Mouse (Mus musculus): Measurements from ENCODE around the gene Gstcd.

Gene Gstcd

DNA sequence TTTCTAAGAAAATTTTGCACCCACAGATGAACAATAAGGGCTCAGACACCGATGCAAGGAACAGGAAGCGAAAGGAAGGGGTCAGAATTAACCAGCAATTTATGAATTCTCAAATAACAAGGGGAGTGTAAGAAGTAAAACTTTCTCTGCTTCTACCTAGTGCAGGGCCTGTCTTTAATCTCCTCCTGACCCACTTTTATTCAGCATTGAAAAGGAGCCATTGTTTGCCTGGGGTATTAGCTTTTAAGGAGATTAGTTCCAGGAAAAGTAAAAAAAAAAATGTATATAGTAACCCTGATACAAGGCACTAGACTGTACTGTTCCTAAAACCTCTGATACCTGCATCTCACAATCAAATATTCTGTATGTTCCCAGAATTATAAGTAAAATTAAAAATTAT lies 64.9 kb downstream of the Gstcd start:
- DNase-seq (ENCODE audit: low read depth, low spot score), result no peak

DNA sequence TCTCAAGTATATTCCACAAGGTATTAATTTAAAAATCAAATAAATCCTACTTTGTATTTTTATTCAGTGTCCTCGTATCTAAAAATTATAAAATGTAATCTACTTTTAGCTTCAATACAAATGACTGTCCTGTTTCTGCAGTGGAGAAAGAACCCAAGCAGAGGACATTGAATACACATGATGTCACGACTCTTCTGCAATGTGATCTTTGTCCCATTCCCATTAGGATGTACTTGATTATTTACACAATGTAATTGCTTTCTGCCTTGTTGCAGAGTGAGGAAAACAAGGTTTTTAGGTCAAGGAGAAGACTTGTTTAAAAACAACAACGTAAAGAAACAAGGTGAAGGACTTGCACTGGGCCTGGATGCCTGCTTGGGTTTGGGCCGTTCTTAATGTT lies 84.6 kb downstream of the Gstcd start:
- DNase-seq (ENCODE audit: low read depth, low spot score), result no peak

DNA sequence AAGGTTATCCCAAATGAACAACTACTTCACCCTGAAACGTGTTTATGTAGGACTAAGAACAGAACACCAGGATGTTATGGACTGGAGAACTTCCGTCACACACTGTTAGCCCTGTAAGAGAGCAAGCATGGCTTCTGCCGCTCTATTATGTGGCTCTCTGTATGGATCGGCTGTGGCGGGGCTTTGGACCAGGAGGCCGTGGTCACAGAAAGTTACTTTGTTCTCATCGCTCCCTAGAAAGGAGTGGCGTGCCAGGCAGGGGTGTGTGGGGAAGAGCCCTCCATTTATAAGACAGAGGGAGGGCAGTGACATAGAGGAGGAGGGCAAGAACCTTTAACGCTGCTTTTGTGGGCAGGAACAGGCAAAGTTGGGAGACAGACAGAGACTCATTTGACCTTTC lies 95.5 kb downstream of the Gstcd start:
- DNase-seq (ENCODE audit: low read depth, low spot score), result no peak

DNA sequence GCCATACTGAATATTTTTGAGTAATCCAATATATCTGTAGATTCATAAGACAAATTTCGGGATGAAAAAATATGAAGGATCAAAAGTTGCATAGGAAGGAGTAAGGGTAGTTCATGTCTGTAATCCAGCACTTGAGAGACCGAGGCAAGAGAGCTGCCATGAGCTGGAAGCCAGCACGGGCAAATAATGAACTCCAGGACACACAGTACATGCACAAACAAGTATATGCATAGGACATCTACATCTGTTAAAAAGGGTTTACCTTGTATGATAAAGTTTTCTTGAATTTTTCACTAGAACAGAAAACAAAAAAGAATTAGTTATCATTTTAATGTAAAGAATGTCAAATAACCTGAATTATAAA lies 95.9 kb downstream of the Gstcd start:
- no peak for DNase-seq (ENCODE audit: low read depth, low spot score)

DNA sequence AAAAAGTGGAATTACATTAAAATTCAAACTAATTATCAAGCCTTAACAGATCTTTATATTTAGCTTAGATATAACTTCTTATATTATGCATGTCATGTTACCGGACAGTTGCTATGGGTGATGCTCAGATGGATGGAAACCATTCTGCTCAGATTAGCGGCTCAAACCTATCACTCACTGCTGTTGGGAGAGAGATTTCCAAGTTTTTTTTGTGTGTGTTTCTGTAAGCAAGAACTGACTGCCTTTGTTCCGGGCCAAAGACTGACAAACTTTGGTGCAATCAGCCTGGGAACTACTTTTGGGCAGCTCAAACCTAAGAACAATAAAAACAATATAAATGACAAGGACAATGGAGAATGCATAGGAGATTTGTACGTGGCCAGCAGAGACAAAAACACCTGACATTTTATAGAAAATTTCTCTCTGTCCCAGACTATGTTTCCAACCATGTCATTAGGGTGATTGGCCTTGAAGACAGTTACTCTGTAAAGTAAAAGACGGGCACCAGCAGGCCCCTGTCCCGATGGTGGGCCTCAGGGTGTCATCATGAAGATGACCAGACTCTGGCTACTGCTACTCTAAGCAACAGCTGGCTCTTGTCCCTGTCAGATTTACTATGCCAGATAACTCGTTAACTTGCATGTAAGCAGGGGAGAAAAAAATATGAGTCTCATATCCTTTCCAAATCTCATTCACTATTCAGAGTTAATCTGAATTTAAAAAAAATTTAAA lies 96.5 kb downstream of the Gstcd start:
- no peak for DNase-seq (ENCODE audit: low read depth, low spot score)

DNA sequence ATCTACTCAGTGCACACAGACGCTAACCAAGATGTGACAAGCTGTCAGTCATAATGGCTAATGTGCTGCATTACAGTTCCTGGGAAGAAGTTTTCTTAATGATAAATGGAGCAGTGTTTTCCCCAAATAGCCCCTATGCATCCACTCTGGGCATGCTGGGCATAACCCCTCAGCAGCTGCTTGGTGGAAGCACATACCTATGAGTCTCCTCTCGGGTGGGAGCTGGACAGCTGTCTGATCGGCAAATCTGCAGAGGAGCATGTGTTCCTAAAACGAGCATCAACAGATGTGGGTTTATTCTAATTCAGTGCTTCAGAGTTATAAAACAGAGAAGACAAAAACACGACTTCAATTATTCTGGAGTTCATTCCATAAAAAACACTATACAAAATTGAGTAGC lies 105.6 kb downstream of the Gstcd start:
- DNase-seq (ENCODE audit: low read depth, low spot score), result no peak

DNA sequence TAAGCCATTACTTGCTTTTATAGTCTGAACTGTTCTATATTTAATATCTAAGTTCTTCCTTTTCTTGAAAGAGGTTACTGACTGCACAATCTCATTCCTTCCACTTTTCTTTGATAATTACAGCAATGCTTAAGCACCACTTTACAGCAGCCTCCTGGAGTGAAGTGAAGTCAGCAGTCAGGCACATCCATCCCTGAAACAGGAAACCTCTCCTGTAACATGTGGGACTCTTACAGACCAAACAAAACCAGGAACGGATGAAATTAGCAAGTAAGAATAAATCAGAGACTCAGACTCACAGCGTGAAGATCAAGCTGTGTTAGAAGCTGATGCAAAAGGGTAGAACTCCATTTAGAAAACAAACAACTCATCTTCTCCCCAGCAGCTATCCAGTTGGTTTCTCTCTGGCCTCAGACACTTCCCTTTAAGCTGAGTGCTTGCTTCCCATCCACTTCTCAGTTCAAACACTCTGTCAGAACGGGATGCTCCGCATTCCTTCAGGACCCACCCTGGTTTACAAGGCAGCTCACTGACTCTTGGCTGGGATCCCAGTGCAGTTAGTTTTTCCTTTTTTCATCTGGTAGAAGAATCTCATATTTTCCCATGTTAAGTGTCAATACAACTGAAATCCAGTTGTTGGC lies 107.9 kb downstream of the Gstcd start:
- peak; percentile 70 for DNase-seq (ENCODE audit: low read depth, low spot score)

DNA sequence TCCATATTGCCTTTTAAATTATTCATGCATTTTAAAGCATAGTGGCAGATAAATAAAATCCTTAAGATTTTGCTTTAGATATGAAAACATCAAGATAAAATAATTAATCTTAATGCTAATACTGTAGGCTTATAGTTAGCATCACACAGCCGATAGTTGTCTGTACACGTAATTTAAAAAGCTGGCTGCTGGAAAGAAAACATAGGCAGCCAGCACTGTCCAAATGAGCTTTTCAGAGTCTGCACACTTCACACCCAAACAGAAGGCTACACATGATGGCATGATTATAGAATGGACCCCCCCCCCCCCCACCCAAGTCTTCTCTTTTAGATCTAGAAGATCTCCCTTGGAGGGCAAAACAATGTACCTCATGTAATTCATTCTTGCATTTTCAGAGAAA lies 109.9 kb downstream of the Gstcd start:
- DNase-seq (ENCODE audit: low read depth, low spot score), result no peak

DNA sequence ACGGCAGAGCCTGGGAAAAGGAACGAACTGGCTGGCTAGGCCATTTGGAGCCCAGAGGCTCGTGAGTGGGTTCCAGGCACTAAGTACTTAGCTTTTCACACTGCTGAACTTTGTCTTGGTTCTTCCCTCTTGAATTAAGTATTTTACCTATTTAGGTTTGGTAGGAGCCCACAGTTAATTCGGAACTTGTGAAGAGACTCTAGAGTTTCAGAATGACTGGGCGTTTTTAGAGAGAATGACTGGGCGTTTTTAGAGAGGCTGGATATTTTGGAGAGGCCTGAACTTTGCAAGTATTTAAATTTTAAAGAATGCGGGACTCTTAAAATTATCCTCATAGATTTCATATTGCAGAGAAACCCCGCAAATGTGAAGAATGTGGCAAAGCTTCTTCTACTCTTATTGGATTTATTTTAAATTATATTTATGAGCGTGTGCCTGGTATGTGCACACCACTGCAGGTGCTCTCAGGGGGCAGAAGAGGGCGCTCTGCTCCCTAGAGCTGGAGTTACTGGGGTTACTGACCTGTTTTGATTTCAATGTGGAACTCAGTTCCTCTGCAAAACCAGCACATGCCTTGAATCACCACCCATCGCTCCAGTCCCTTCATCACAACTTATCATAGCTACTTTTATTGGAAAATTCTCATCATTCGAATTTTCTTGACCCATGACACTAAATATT lies 111.9 kb downstream of the Gstcd start:
- peak; percentile 48 for DNase-seq (ENCODE audit: low read depth, low spot score)

DNA sequence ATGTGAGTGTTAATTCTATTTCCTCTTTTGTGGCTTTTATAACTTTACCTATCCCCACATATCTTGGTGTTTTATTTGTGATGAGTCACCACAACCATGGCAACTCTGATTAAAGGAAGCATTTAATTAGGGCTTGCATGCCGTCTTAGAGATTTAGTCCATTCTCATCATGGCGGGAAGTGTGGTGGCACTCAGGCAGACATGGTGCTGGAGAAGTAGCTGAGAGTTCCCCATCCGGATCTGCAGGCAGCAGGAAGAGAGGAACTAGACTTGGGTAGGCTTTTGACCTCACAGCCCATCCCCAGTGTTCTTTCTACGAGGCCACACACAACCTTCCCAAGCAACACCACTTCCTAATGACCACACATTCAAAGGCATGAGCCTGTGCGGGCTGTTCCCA lies 125.6 kb downstream of the Gstcd start:
- DNase-seq (ENCODE audit: low read depth, low spot score), result no peak

DNA sequence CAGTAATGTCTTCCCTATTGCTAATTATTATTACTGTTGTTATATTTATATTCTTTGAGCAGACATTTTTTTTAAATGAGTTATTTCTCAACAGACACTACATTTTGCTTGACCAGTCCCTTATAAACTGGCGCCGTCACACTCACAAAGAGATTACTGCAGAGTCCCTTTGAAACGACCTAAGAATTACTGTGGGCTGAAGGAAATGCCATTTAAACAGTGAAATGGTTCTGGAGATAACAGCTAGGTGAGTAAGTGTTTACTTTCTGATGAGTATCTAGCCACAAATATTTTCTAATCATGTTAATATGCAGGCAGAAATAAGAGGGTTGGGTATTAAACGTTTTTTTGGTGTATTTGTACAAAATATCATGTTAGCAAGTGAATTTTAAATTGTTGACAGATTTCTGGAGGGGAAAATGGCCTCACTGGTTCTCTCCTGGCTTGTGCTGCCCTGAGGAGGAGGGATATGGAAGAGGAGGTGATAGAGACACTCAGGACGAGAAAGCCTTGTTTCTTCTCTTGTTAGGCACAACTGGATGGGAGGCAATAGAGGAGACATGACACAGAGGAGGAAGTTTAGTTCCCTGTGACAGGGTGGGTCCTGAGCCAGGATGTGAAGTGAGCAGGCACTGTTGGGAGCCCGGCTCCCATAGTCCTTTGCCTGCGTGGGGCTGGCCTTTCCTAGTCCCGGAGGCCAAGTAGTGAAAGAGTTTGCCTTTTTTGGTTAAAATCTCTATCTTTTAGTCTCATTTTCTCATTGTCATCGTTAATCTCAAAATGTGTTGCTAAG lies 126.9 kb downstream of the Gstcd start:
- DNase-seq (ENCODE audit: low read depth, low spot score), result no peak

DNA sequence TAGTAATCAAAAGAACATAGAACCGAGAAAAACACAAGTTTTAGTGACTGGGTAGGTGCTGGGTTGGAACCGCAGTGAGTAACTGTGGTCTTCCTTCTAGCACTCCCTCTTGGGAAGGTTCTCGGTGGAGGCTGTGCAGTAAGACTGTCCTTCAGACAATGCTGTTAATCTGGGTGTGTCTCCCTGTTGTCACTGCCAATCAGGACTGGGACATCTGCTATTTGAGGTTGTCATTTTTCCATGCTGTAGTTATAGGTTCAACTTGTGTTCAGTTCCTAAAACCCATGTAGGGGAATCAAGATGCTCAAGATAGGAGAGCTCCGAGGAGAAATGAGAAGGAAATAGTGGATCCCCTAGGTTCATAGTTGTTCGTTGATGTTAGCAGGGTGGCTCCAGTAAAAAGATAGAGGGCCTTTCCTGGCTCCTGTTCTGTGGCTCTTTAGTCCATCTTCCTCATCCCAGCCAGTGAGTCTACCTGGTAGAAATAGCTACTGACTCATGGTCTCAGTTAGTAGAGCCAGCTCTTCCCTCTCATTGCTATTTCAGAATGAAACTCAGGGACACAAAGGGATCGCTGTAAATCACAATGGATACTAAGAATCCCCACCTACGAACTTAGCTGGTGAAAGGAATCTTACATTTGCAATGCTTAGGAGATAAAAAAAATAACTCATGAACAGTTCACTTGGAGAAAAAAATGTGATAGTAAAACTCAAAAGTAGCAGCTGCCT lies 129.0 kb downstream of the Gstcd start:
- DNase-seq (ENCODE audit: low read depth, low spot score), result no peak

DNA sequence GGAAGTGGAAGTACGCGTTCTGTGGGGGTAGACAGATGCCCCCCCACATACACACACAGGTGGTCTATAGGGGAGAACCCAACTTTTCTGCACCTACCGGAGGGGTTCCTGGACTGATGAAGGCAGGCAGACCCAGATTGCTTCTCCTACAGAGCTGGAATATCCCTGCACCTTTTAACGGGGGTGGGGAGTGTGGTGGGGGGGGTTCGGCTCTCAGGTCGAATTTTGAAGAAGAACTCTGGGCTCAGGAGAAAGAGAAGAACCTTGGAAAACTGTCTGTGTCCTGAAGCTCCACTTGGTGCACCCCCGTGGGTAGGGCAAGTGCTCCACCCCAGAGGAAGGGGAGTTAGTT lies 141.3 kb downstream of the Gstcd start:
- no peak for DNase-seq (ENCODE audit: low read depth, low spot score)

DNA sequence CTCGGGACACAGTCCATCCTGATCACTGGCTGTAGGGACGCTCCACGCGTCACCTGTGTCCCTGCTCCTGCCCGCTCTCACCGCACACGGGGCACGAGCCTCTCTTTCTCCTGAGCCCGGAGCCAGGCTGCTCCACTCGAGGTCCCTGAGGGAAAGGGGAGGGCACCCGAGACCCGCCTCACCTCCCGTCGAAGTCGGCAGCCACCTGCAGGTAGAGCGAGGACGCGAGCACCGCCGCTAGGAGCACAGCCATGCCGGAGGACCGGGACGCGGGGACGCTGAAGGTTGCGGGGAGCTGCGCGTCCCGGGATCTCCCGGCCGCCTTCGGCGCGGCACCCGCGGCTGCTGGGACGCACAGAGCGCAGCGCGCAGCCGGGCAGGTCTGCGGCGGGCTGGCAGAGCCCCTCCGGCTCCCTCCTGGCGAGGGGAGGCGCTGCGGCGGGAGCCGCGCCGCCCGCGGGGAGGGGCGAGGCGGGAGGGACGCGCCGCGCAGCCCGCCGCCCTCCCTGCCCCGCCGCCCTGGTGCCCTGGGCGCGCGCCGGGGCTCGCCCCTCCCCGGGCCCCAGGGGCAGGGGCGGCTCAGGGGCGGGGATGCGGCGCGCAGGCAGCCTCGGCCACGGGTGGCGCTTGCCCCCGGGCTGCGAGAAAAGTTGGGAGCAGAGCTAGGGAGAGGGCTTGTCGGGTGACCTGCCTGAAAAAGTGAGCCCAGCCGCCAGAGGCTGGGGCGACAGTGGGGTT lies 141.9 kb downstream of the Gstcd start, which contains the start of gene Npnt:
Gene Npnt, minus strand, starts transcription at position 501 of the 738 bp plus-strand sequence.
- DNase-seq (ENCODE audit: low read depth, low spot score), result peak; percentile 77

DNA sequence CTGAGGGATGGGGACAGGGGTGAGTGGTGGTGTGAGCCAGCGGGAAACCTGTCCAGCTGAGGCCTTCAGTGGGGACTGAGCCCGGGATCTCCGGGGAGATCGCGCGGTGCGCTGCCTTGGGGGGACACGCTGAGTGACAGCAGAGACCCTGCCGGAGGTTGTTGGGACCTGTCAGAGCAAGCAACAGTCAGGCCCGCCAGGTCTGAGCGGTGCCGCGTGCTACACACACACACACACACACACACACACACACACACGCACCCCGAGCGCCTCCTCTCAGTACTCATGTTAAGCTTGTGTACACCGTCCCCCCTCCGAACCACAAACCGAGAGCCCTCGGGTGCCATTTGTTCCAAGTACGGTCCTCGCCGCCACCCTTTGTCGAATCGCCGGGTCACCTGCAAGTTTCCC lies 142.4 kb downstream of the Gstcd start:
- no peak for DNase-seq (ENCODE audit: low read depth, low spot score)

DNA sequence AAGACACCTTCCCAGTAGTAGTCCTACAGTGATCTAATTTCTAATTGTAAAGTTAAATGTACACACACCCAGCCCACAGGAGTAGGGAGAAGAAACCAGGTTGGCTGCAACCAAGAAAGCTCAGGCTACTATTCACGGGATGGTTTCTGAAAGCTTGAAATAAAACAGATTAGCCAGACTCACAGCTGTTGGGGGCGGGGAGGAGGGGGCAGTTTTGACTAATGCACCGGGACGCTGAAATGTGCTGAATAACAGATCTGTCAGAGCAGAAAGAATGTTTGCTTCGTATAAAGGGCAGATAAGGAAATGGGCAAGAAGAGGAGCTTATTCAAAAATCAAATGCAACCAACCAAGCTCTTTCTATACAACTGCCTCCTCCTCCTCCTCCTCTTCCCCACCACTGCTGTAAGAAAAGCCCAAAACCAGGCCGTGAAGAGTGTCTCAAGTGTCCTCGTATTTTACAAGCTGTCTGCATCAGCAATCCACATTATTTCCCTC lies 143.5 kb downstream of the Gstcd start:
- DNase-seq (ENCODE audit: low read depth, low spot score), result no peak

DNA sequence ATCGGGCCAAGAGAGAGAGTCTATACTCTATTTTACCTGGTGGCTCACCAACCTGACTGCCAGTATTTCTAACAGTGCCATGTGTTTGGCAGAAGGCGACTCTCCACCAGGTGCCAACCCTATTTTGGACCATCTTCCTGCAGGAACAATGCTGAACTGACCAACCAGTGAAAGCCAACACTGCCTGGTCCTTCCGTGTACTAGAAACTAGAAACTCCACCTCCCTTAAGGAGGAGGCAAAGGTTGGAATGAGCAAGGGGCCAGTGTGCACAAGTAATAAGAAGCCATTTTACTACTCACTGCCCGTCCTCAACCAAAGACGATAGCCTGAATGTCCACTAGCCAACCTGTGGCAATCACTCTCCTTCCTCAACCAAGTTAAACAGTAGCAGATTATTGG lies 145.7 kb downstream of the Gstcd start:
- no peak for DNase-seq (ENCODE audit: low read depth, low spot score)

DNA sequence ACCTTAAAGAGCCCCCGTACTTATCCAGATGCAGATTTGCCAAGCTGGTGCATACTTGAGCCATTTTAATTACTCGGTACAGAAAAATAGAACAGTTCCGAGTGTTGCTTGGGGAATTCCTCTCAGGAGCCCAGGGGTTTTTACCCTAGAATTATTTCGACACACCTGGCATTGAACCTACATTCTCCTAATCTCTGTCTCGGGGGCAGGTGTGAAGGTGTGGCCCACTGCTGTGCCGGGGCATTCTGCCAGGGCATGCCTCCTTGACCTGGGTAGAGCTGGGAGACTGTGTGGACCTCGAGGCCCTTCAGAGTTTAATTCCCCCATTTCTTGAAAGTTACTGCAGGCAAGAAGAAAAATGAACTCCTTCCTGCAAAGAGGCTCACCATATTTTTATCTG lies 146.2 kb downstream of the Gstcd start:
- DNase-seq (ENCODE audit: low read depth, low spot score), result no peak

DNA sequence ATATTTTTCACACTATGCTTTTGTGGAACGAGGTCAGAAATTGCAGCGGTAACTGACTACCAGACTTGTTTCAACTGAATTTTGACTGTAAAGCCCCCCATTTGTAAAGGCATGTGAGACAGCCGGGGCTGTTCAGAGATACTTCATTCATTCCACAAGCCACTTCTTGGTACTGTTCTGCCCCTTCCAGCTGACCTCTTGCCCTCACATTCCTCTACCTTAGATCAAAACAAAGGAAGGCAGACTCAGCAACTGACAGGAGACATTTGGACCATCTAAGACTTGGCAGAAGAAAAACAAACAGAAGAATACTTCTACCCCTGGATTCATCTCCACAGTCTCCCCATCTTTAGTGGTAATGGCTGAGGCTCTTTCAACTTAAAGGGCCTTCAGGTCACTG lies 147.2 kb downstream of the Gstcd start:
- DNase-seq (ENCODE audit: low read depth, low spot score), result no peak

DNA sequence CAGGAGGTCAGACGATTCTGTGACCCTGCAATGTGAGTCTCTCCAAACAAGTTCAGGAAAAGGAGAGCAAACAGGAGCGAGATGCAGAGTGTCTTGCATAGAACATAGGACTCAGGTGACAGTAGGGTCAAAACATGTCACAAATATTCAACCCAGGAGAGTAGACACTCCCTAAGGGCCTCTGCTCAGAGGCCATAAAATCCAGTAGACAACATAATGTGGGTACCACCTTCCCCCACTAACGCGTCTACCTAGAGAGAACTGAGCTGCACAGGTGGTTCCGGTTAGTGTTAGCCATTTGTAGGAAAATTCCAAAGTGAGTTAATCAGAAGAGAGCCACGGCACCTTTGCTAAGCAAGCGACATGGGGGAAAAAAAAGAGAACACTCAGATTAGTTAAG lies 147.6 kb downstream of the Gstcd start:
- no peak for DNase-seq (ENCODE audit: low read depth, low spot score)

DNA sequence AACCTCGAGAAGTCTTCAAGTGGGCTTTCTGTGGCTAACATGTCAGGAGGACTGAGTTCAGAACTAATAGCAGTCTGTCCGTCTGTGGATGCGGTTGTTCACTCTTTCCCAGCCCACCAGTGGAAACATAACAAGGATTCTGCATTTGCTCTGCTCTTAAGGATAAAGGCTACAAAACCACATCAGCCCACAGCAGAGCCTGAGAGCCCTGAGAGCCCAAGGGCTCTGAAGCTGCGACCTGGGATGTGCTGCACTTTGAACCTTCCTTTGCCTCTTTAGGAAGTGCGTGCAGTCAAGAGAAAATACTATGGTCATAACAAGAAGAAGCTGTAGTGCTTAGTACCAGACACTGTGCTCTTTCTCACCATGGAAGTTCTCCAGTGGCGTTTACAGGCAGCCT lies 149.1 kb downstream of the Gstcd start:
- DNase-seq (ENCODE audit: low read depth, low spot score), result no peak

All from ZHBTc4 (cell line).